Mouse (Mus musculus): Measurements from ENCODE around the gene Eif4h.

DNA sequence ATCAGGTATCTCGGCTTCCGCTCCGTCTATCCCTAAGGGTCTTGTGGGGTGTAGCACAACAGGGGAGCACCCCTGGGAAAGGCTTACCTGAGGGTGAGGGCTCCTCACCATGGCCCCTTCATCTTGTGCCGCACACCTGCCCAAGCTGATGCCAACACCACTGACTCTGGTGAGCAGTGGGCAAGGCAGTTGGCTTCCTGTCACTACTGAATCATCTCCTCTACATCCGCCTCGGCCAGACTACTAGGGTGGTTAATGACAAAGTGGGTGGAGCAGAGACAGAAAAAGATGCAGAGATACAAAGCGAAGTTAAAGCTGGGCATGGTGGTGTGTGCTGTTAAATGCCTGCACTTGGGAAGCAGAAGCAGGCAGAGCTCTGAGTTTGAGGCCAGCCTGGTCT lies 24.5 kb downstream of the Eif4h start, which contains the start of gene Lat2:
- TF ChIP-seq CTCF (IDR thresholded peaks at IDR 0.05; ENCODE audit: low read depth, low read length) (no peak), POLR2A (IDR thresholded peaks at IDR 0.05; ENCODE audit: insufficient read depth, low read length) (no peak)
